Mouse (Mus musculus) hindbrain, embryonic 15.5 days (tissue): ENCODE measurements around the gene Baiap2l2. TPM values are rescaled to one million over a fixed set of nuclear protein-coding genes. Genes with fewer than 3 reads are reported as not detected.
A peak's percentile ranks its signal among the peaks of the same experiment; 100 is the strongest.
"Not testable (repeated sequence)": the region's sequence is repeated elsewhere in the genome, so short reads cannot be mapped to it uniquely, and the experiment has no call there.

Source experiments
- ATAC-seq: fragments of 200-750 bp; cut with Nextera tagmentation; 2 replicates; pipeline ENCODE4 v1.8.0; 2017; ENCODE audit warnings: low read depth, moderate number of reproducible peaks, moderate TSS enrichment; ENCODE audit not compliant: low FRiP score
- H3K27ac ChIP-seq: fragments of 300-500 bp; sonication (generic); replicated peaks from 2 replicates; pipeline ENCODE4 v1.5.1; 2015; ENCODE audit warnings: mild to moderate bottlenecking, inconsistent platforms
- H3K27me3 ChIP-seq: fragments of 300-500 bp; sonication (generic); 2 replicates; pipeline ENCODE4 v1.6.1; 2015; ENCODE audit warnings: control low read depth, inconsistent platforms
- H3K36me3 ChIP-seq: fragments of 300-500 bp; sonication (generic); 2 replicates; pipeline ENCODE4 v1.6.1; 2015; ENCODE audit warnings: control low read depth, inconsistent platforms
- H3K4me1 ChIP-seq: fragments of 300-500 bp; sonication (generic); replicated peaks from 2 replicates; pipeline ENCODE4 v1.6.1; 2015; ENCODE audit warnings: control low read depth, inconsistent platforms
- H3K4me2 ChIP-seq: fragments of 300-500 bp; sonication (generic); 2 replicates; pipeline ENCODE4 v1.6.1; 2015; ENCODE audit warnings: moderate library complexity, mild to moderate bottlenecking, inconsistent platforms
- H3K4me3 ChIP-seq: fragments of 300-500 bp; sonication (generic); 2 replicates; pipeline ENCODE4 v1.5.1; 2015; ENCODE audit warnings: mild to moderate bottlenecking, inconsistent platforms
- H3K9ac ChIP-seq: fragments of 300-500 bp; sonication (generic); 2 replicates; pipeline ENCODE4 v1.6.1; 2015; ENCODE audit warnings: inconsistent platforms
- H3K9me3 ChIP-seq: fragments of 300-500 bp; sonication (generic); 2 replicates; pipeline ENCODE4 v1.6.1; 2016; ENCODE audit warnings: control low read depth, inconsistent platforms
- WGBS: fragments of 180-500 bp; shearing (Covaris S2); methylation state at CpG from one replicate; pipeline ENCODE4 v1.1.7; 2015; 5-methylcytosine and 5-hydroxymethylcytosine counted together
- polyA plus RNA-seq: library from polyadenylated mRNA; unstranded; fragments of >200 nt; fragmentation: Nextera tagmentation; extraction: Ambion mirVana; gene quantifications from 2 replicates; pipeline ENCODE4 v1.2.1, GENCODE M21; 2015

Gene Baiap2l2
- polyA plus RNA-seq, 1 experiment from 2014 or later, result 4.0 TPM

DNA sequence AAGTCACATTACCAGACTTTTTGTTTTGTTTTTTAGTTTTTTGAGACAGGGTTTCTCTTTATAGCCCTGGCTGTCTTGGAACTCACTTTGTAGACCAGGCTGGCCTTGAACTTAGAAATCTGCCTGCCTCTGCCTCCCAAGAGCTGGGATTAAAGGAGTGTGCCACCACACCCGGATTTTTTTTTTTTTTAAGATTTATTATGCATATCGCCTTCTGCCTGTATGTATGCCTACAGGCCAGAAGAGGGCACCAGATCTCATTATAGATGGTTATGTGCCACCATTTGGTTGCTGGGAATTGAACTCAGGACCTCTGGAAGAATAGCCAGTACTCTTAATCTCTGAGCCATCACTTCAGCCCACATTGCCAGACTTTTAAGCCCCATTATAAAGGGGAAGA lies 59.6 kb downstream of the Baiap2l2 start:
- WGBS, result 62% methylated on average over 2 of the region's 2 CpGs
- ATAC-seq, result not testable (repeated sequence)

GRCm38 (mm10) chr15:79224685-79225084 lies 60.7 kb downstream of the Baiap2l2 start:
- ATAC-seq, result peak; percentile 37; the same call in 1 of the 2 replicates
- Histone ChIP-seq H3K9ac (no peak overlapping the region), H3K4me3 (no peak overlapping the region), H3K4me2 (peak overlapping the region; percentile 31; the same call in 1 of the 2 replicates), H3K9me3 (no peaks in the 10 kb centered on the region), H3K27ac (no peak overlapping the region), H3K4me1 (peaks cover 14% of the 10 kb centered on the region), H3K36me3 (no peaks in the 10 kb centered on the region), H3K27me3 (no peaks in the 10 kb centered on the region)
- 5% methylated on average over 5 of the region's 5 CpGs for WGBS

More for the DNA sequence above, 59.6 kb downstream of the Baiap2l2 start:
- not testable (repeated sequence) for H3K9me3 ChIP-seq, H3K27me3 ChIP-seq, H3K36me3 ChIP-seq, H3K4me3 ChIP-seq, H3K4me2 ChIP-seq, H3K9ac ChIP-seq, H3K27ac ChIP-seq
- H3K4me1 ChIP-seq, result peaks cover 22% of the 10 kb centered on the region

DNA sequence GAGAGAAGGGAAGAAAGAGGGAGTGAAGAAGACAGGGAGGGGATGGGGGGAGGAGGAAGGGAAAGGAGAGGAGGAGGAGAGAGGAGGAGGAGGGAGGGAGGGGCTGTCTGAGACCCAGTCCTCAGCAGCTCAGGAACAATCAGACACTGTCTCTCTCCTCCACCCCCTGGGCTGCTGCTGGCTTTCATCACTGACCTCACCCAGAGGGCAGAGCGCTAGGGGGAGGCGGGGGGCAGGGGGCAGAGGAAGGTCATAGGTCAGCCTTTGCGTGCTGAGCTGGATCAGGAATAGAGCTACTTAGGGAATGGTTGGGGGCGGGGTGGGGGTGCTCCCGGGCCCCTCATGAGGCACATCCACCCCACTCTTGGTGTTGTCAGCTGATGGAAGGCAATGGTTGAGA lies 61.7 kb downstream of the Baiap2l2 start:
- no peak for ATAC-seq
- no peak overlapping the region for H3K4me2 ChIP-seq
- peaks cover 9% of the 10 kb centered on the region for H3K4me1 ChIP-seq
- no peaks in the 10 kb centered on the region for H3K36me3 ChIP-seq
- no peak overlapping the region for H3K9ac ChIP-seq
- 11% methylated on average over 5 of the region's 5 CpGs for WGBS
- no peak overlapping the region for H3K4me3 ChIP-seq
- no peaks in the 10 kb centered on the region for H3K9me3 ChIP-seq
- no peak overlapping the region for H3K27ac ChIP-seq
- no peaks in the 10 kb centered on the region for H3K27me3 ChIP-seq

GRCm38 (mm10) chr15:79219572-79219971 lies 65.8 kb downstream of the Baiap2l2 start:
- H3K4me2 ChIP-seq, result no peak overlapping the region
- peaks cover 3% of the 10 kb centered on the region for H3K4me1 ChIP-seq
- WGBS, result 6% methylated on average over 1 of the region's 1 CpGs
- no peaks in the 10 kb centered on the region for H3K27me3 ChIP-seq
- no peaks in the 10 kb centered on the region for H3K36me3 ChIP-seq
- H3K4me3 ChIP-seq, result no peak overlapping the region
- no peak overlapping the region for H3K27ac ChIP-seq
- no peak overlapping the region for H3K9ac ChIP-seq
- ATAC-seq, result no peak
- H3K9me3 ChIP-seq, result no peaks in the 10 kb centered on the region

GRCm38 (mm10) chr15:79216191-79216590 lies 69.1 kb downstream of the Baiap2l2 start:
- Histone ChIP-seq H3K9me3 (no peaks in the 10 kb centered on the region), H3K4me1 (no peaks in the 10 kb centered on the region), H3K4me2 (no peak overlapping the region), H3K9ac (no peak overlapping the region), H3K4me3 (no peak overlapping the region), H3K27me3 (no peaks in the 10 kb centered on the region), H3K27ac (no peak overlapping the region), H3K36me3 (no peaks in the 10 kb centered on the region)
- WGBS, result 75% methylated on average over 3 of the region's 3 CpGs
- no peak for ATAC-seq

DNA sequence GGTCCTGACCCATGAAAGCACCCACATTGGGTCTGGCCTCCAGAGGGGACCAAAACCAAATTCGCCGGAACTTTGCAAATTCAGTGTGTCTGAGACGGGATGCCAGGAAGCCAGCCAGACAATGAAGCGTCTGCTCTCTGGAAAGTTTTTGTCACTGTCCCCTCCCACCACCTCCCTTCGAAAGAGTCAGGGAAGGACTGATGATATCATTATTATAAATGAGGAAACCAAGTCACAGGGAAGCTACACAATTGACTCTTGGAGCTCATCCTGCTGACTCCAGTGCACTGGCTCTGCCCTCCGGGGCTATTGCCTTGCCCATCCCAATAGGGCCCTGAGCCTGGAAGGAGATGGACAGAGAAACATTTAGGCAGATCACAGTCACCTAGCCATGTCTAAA lies 71.7 kb downstream of the Baiap2l2 start:
- Histone ChIP-seq H3K4me1 (no peaks in the 10 kb centered on the region), H3K9ac (no peak overlapping the region), H3K36me3 (no peaks in the 10 kb centered on the region), H3K27me3 (no peaks in the 10 kb centered on the region), H3K4me3 (no peak overlapping the region), H3K4me2 (no peak overlapping the region), H3K9me3 (no peaks in the 10 kb centered on the region), H3K27ac (no peak overlapping the region)
- ATAC-seq, result no peak
- WGBS, result 68% methylated on average over 6 of the region's 6 CpGs

- 86% methylated on average over 26 of the region's 26 CpGs for WGBS
- Histone ChIP-seq H3K9me3 (no peaks in the 10 kb centered on the region), H3K27ac (no peak overlapping the region), H3K4me1 (no peaks in the 10 kb centered on the region), H3K4me3 (no peak overlapping the region), H3K27me3 (no peaks in the 10 kb centered on the region), H3K36me3 (no peaks in the 10 kb centered on the region), H3K9ac (no peak overlapping the region), H3K4me2 (no peak overlapping the region)
- no peak for ATAC-seq
Observed at GRCm38 (mm10) chr15:79212750-79213446, 72.4 kb downstream of the Baiap2l2 start.

DNA sequence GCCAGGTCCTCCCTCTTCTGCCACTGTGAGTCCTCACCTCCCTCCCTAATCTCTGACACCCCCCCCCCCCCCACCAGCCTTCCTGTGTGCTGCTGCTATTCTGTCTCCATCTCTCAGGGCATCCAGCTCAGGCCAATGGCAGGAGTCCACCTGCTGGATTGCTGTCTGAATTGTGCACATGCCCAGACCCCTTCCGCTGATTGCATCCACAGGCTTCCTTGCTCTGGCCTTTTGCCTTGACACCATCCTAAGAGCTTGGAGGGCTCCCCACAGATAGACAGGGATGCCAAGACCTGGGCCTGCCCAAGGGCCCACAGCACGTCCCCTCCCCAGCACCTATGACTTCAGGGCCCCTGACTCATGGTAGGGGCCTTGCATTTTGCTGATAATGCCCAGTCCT lies 75.0 kb downstream of the Baiap2l2 start:
- Histone ChIP-seq H3K9ac (no peak overlapping the region), H3K27me3 (no peaks in the 10 kb centered on the region), H3K4me2 (no peak overlapping the region), H3K36me3 (no peaks in the 10 kb centered on the region), H3K4me3 (no peak overlapping the region), H3K9me3 (no peaks in the 10 kb centered on the region), H3K4me1 (no peaks in the 10 kb centered on the region), H3K27ac (no peak overlapping the region)
- no peak for ATAC-seq
- WGBS, result 79% methylated on average over 2 of the region's 2 CpGs

DNA sequence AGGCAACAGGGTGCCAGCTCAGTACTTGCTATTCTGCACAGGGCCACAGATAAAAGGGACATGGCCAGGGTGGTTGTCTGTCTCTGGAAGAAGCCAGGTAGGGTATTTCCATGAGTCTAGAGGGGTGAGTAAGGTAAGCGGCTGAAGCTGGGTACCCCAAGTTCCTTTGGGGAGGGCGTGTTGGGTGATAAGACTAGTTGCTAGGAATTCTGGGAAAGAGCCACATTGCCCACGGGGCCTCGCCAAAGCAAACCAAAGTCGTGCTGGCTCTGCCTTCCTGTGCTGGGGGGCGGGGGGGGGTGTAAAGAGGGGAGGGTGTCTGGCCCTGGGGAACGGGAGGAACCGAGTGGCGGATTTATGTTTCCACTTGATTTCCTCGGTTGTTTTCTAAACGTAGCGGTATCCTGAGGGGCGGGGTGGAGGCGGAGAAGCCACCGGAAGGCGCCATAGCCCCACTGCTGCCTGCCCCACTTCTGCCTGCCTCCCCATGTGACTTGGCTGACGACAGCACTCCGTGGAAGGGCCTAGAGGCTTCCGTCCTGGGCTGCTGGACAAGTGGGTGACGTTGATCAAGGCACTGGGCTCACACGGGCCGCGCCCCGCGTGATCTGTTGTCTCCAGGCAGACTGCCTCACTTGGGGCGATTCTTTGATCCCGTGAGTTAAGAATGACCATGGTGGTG lies 76.4 kb downstream of the Baiap2l2 start:
- Histone ChIP-seq H3K9ac (no peak overlapping the region), H3K4me3 (no peak overlapping the region), H3K36me3 (no peaks in the 10 kb centered on the region), H3K4me2 (no peak overlapping the region), H3K27ac (no peak overlapping the region), H3K4me1 (no peaks in the 10 kb centered on the region), H3K9me3 (no peaks in the 10 kb centered on the region), H3K27me3 (no peaks in the 10 kb centered on the region)
- no peak for ATAC-seq
- WGBS, result 83% methylated on average over 27 of the region's 27 CpGs

- 82% methylated on average over 6 of the region's 6 CpGs for WGBS
- no peak overlapping the region for H3K4me3 ChIP-seq
- no peaks in the 10 kb centered on the region for H3K27me3 ChIP-seq
- ATAC-seq, result no peak
- H3K9ac ChIP-seq, result no peak overlapping the region
- H3K4me1 ChIP-seq, result no peaks in the 10 kb centered on the region
- no peak overlapping the region for H3K4me2 ChIP-seq
- H3K36me3 ChIP-seq, result no peaks in the 10 kb centered on the region
- no peak overlapping the region for H3K27ac ChIP-seq
- H3K9me3 ChIP-seq, result no peaks in the 10 kb centered on the region
Observed at GRCm38 (mm10) chr15:79208211-79208610, 77.1 kb downstream of the Baiap2l2 start.
